Mouse (Mus musculus) kidney, adult 8-10 months (tissue): ENCODE results near the gene Specc1.

Experiments used
- DNase-seq, 2 experiments: peaks; one replicate each; pipeline ENCODE4 v3.0.0; 2022

The Specc1 gene

GRCm38 (mm10) chr11:62018315-62019205, 62.0 kb downstream of the Specc1 start:
- no peak for DNase-seq

GRCm38 (mm10) chr11:62019857-62020256, 63.3 kb downstream of the Specc1 start:
- DNase-seq, result no peak

GRCm38 (mm10) chr11:62020898-62021297, 64.3 kb downstream of the Specc1 start:
- no peak for DNase-seq

- DNase-seq, result no peak
Measured at GRCm38 (mm10) chr11:62022105-62022504, 65.5 kb downstream of the Specc1 start.

GRCm38 (mm10) chr11:62022718-62023493, 66.3 kb downstream of the Specc1 start:
- no peak for DNase-seq

GRCm38 (mm10) chr11:62023494-62024233, 67.1 kb downstream of the Specc1 start:
- no peak for DNase-seq

- peak; percentile 16 to 18 for DNase-seq
Measured at GRCm38 (mm10) chr11:62024234-62024601, 67.7 kb downstream of the Specc1 start.

GRCm38 (mm10) chr11:62024952-62025351, 68.4 kb downstream of the Specc1 start:
- DNase-seq, result no peak

- DNase-seq, result no peak
Measured at GRCm38 (mm10) chr11:62025770-62026169, 69.2 kb downstream of the Specc1 start.

- no peak for DNase-seq
Measured at GRCm38 (mm10) chr11:62026345-62026815, 69.8 kb downstream of the Specc1 start.

- no peak for DNase-seq
Measured at GRCm38 (mm10) chr11:62027271-62027670, 70.7 kb downstream of the Specc1 start.

GRCm38 (mm10) chr11:62027705-62028104, 71.1 kb downstream of the Specc1 start:
- DNase-seq, result no peak

- no peak for DNase-seq
Measured at GRCm38 (mm10) chr11:62029171-62029570, 72.6 kb downstream of the Specc1 start.

GRCm38 (mm10) chr11:62034564-62034963, 78.0 kb downstream of the Specc1 start:
- DNase-seq, result no peak

- no peak for DNase-seq
Measured at GRCm38 (mm10) chr11:62035220-62035619, 78.7 kb downstream of the Specc1 start.

GRCm38 (mm10) chr11:62040122-62040521, 83.6 kb downstream of the Specc1 start:
- no peak for DNase-seq

- no peak for DNase-seq
Measured at GRCm38 (mm10) chr11:62044627-62045026, 88.1 kb downstream of the Specc1 start.

- no peak for DNase-seq
Measured at GRCm38 (mm10) chr11:62045964-62046363, 89.4 kb downstream of the Specc1 start.

- peak; percentile 57 to 78 for DNase-seq
Measured at GRCm38 (mm10) chr11:62047817-62048640, 91.5 kb downstream of the Specc1 start.

GRCm38 (mm10) chr11:62049170-62049569, 92.6 kb downstream of the Specc1 start:
- DNase-seq, result no peak

- DNase-seq, result peak; percentile 53 to 70
Measured at GRCm38 (mm10) chr11:62050356-62051330, 94.1 kb downstream of the Specc1 start.
